Mouse (Mus musculus) stomach, embryonic 14.5 days (tissue): ENCODE results near the gene Fbxo45. TPM values are rescaled to one million over a fixed set of nuclear protein-coding genes. Genes with fewer than 3 reads are reported as not detected.
A peak's percentile ranks its signal among the peaks of the same experiment; 100 is the strongest.

Experiments used
- ATAC-seq: fragments of 200-750 bp; cut with Nextera tagmentation; 2 replicates; pipeline ENCODE4 v1.8.0; 2017; ENCODE audit warnings: low read depth, moderate TSS enrichment; ENCODE audit not compliant: insufficient number of reproducible peaks, insufficient read depth, low FRiP score
- H3K27ac ChIP-seq: fragments of 300-500 bp; sonication (generic); 2 replicates; pipeline ENCODE4 v1.5.1; 2014; ENCODE audit warnings: mild to moderate bottlenecking, low read length, moderate library complexity, mixed read lengths
- H3K27me3 ChIP-seq: fragments of 300-500 bp; sonication (generic); 2 replicates; pipeline ENCODE4 v1.6.1; 2014; ENCODE audit warnings: low read length, control low read depth, mixed read lengths; ENCODE audit not compliant: control insufficient read depth, insufficient read depth
- H3K36me3 ChIP-seq: fragments of 300-500 bp; sonication (generic); 2 replicates; pipeline ENCODE4 v1.6.1; 2014; ENCODE audit warnings: mild to moderate bottlenecking, control low read depth, low read length, moderate library complexity, mixed read lengths; ENCODE audit not compliant: control insufficient read depth, insufficient read depth
- H3K4me1 ChIP-seq: fragments of 300-500 bp; sonication (generic); 2 replicates; pipeline ENCODE4 v1.6.1; 2014; ENCODE audit warnings: low read length, control low read depth, mixed read lengths; ENCODE audit not compliant: control insufficient read depth, insufficient read depth
- H3K4me2 ChIP-seq: fragments of 300-500 bp; sonication (generic); replicated peaks from 2 replicates; pipeline ENCODE4 v1.6.1; 2014; ENCODE audit warnings: low read depth, low read length, control low read depth
- H3K4me3 ChIP-seq: fragments of 300-500 bp; sonication (generic); 2 replicates; pipeline ENCODE4 v1.5.1; 2014; ENCODE audit warnings: low read depth, low read length, control low read depth
- H3K9ac ChIP-seq: fragments of 300-500 bp; sonication (generic); replicated peaks from 2 replicates; pipeline ENCODE4 v1.6.1; 2014; ENCODE audit warnings: low read depth, mild to moderate bottlenecking, control low read depth, low read length, moderate library complexity, mixed read lengths
- H3K9me3 ChIP-seq: fragments of 300-500 bp; sonication (generic); 2 replicates; pipeline ENCODE4 v1.6.1; 2016; ENCODE audit warnings: low read depth, low read length, control low read depth; ENCODE audit not compliant: control insufficient read depth
- WGBS: fragments of 180-500 bp; shearing (Covaris S2); extraction: QIAGEN DNeasy Blood & Tissue Kit; methylation state at CpG from one replicate; pipeline ENCODE4 v1.1.7; 2014; 5-methylcytosine and 5-hydroxymethylcytosine counted together
- polyA plus RNA-seq: library from polyadenylated mRNA; unstranded; fragments of >200 nt; fragmentation: Nextera tagmentation; extraction: Ambion mirVana; gene quantifications from 2 replicates; pipeline ENCODE4 v1.2.1, GENCODE M21; 2014

Fbxo45 gene
- polyA plus RNA-seq, 1 experiment from 2014 or later = 8.9 TPM

DNA sequence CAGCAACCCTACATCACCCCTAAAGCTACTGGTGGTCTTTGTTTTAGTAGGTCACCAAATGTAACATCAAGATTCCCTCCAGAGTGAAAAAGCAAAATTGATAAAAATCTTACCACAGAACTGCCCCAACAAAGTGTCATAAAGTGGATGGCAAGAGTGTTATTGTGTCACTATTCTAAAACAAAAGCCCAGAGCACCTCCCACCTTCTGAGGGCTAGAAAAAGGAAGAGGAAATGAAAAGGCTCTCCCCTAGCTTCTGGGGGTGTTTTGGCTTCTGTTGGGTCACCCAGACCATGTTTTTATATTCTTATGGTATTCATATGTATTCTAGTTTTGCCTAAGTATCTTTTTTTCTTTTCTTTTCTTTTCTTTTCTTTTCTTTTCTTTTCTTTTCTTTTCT is 24.6 kb downstream of the Fbxo45 start:
- H3K27ac ChIP-seq = no peak overlapping the region
- no peak overlapping the region for H3K4me2 ChIP-seq
- no peaks in the 10 kb centered on the region for H3K27me3 ChIP-seq
- H3K4me1 ChIP-seq = no peaks in the 10 kb centered on the region
- H3K4me3 ChIP-seq = no peak overlapping the region
- H3K36me3 ChIP-seq = no peaks in the 10 kb centered on the region
- H3K9ac ChIP-seq = no peak overlapping the region
- no peaks in the 10 kb centered on the region for H3K9me3 ChIP-seq
- no peak for ATAC-seq

- H3K4me3 ChIP-seq = no peak overlapping the region
- ATAC-seq = no peak
- 75% methylated on average over 4 of the region's 4 CpGs for WGBS
- H3K4me2 ChIP-seq = no peak overlapping the region
- H3K9ac ChIP-seq = no peak overlapping the region
- no peak overlapping the region for H3K27ac ChIP-seq
- no peaks in the 10 kb centered on the region for H3K36me3 ChIP-seq
- no peaks in the 10 kb centered on the region for H3K4me1 ChIP-seq
- H3K27me3 ChIP-seq = no peaks in the 10 kb centered on the region
- no peaks in the 10 kb centered on the region for H3K9me3 ChIP-seq
Measured at GRCm38 (mm10) chr16:32221803-32222202, 25.2 kb downstream of the Fbxo45 start.

DNA sequence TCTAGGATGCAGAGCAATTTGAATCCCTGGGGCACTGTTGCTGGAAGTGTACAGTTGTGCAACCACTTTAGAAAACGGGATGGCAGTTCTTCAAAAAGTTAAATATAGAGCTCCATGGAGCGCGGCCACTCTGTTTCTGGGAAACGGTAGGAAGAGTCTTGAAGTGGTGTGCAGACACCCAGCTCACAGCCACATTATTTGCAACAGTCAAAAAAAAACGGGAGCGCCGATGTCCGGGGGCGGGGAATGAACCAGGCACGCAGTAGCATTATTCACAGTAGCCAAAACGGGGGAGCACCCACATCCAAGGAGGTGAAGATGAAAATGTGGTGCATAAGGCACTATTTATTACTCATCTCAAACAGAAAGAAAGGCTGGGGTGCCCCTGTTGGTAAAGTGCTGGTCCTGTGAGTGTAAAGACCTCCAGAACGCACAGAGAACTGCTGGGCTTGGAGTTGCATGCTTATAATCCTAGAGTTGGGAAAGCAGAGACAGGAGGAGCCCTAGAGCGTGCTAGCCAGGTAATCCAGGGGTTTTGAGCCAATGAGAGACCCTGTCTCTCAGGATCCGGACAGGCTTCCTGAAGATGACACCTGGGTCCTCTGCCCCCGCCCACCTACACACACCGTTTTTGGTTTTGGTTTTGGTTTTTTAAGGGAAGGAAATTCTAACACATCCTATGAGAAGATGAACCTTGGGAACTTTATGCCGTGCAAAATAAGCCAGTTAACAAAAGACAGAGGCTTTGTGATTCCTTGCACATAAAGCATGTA is 32.0 kb downstream of the Fbxo45 start:
- H3K4me2 ChIP-seq = no peak overlapping the region
- no peak overlapping the region for H3K4me3 ChIP-seq
- no peaks in the 10 kb centered on the region for H3K4me1 ChIP-seq
- 73% methylated on average over 17 of the region's 17 CpGs for WGBS
- no peaks in the 10 kb centered on the region for H3K27me3 ChIP-seq
- ATAC-seq = no peak
- H3K36me3 ChIP-seq = no peaks in the 10 kb centered on the region
- H3K9me3 ChIP-seq = no peaks in the 10 kb centered on the region
- H3K9ac ChIP-seq = no peak overlapping the region
- H3K27ac ChIP-seq = no peak overlapping the region

DNA sequence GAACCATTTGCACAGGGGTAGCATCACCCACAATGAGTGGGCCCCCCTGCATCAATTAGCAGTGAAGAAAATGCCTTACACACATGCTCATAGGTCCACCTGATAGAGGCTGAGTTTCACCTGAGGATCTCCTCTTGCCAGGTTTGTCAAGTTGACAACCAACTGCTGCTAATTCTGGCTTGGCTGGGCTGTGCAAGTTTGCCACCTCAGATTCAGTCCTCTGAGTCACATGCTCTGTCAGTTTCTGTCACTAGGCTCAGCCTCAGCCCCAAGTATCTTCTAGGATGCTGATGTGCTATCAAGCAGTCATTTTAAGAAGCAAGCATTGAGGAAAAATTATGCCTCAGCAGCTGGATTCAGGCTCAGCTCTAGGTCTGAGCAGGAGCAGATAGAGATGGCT is 32.8 kb downstream of the Fbxo45 start:
- Histone ChIP-seq H3K9ac (no peak overlapping the region), H3K36me3 (no peaks in the 10 kb centered on the region), H3K4me1 (no peaks in the 10 kb centered on the region), H3K27me3 (no peaks in the 10 kb centered on the region), H3K27ac (no peak overlapping the region), H3K9me3 (no peaks in the 10 kb centered on the region), H3K4me2 (no peak overlapping the region), H3K4me3 (no peak overlapping the region)
- no peak for ATAC-seq

GRCm38 (mm10) chr16:32204902-32205301 is 42.1 kb downstream of the Fbxo45 start:
- Histone ChIP-seq H3K4me3 (no peak overlapping the region), H3K27ac (no peak overlapping the region), H3K4me2 (no peak overlapping the region), H3K9ac (no peak overlapping the region), H3K36me3 (no peaks in the 10 kb centered on the region), H3K27me3 (no peaks in the 10 kb centered on the region), H3K9me3 (no peaks in the 10 kb centered on the region), H3K4me1 (no peaks in the 10 kb centered on the region)
- ATAC-seq = no peak
- 62% methylated on average over 3 of the region's 3 CpGs for WGBS

- H3K27ac ChIP-seq = no peak overlapping the region
- H3K36me3 ChIP-seq = no peaks in the 10 kb centered on the region
- H3K27me3 ChIP-seq = no peaks in the 10 kb centered on the region
- H3K4me3 ChIP-seq = no peak overlapping the region
- no peak overlapping the region for H3K9ac ChIP-seq
- H3K4me1 ChIP-seq = no peaks in the 10 kb centered on the region
- ATAC-seq = no peak
- WGBS = 69% methylated on average over 6 of the region's 6 CpGs
- no peak overlapping the region for H3K4me2 ChIP-seq
- H3K9me3 ChIP-seq = no peaks in the 10 kb centered on the region
Measured at GRCm38 (mm10) chr16:32202681-32203080, 44.3 kb downstream of the Fbxo45 start.

DNA sequence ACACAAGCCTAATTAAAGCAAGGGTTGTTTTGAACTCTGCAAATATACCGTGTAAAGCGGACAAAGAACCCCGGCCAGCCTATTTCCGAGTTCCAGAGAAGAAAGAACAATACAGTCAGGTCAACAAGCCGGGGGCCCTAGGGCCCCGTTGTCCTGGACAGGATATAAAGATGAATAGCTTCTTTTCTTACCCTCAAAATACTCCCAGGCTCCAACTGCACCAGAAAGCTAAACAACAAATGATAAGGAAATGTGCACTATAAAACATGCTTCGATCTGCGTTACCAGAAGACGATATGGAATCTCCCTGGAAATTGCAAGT is 46.0 kb downstream of the Fbxo45 start:
- no peaks in the 10 kb centered on the region for H3K27me3 ChIP-seq
- no peak overlapping the region for H3K27ac ChIP-seq
- no peaks in the 10 kb centered on the region for H3K36me3 ChIP-seq
- no peak for ATAC-seq
- 56% methylated on average over 9 of the region's 9 CpGs for WGBS
- no peak overlapping the region for H3K4me2 ChIP-seq
- no peaks in the 10 kb centered on the region for H3K9me3 ChIP-seq
- H3K4me1 ChIP-seq = no peaks in the 10 kb centered on the region
- no peak overlapping the region for H3K4me3 ChIP-seq
- H3K9ac ChIP-seq = no peak overlapping the region

DNA sequence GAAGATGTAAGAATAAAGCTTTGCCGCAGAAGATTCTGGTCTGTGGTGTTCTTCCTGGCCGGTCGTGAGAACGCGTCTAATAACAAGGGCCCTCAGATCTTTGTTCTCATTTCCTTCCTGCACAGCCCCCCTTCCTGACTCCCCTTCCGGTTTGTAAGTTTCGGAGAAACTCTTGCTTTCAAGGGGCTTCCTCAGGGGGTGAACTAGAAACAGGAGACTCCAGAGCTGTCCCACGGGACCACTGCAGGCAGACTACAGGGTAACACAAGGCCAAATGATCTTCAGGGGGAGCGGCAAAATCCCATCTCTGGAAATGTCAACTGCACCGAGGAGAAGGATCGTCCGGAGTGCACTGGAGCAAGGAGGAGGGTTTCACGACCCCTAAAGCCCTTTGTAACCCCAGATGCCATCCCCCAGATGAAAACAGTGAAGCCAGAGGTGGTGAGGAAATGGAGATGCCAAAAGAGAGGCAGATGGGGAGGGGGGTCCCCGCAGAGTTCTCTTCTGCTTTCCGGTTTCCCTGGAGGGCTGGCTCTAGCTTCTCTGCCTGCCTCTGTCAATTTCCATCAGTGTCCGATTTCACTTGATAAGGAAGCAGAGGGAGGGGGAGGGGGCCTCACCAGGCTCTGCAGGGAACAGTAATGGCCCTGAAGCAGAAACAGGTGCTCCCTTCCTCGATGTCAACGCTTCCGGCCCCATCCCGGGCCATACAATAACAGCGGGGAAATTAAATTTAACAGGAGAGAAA is 46.5 kb downstream of the Fbxo45 start:
- Histone ChIP-seq H3K9ac (no peak overlapping the region), H3K27ac (peak overlapping the region; percentile 55; the same call in 1 of the 2 replicates), H3K4me2 (no peak overlapping the region), H3K27me3 (no peaks in the 10 kb centered on the region), H3K4me1 (no peaks in the 10 kb centered on the region), H3K36me3 (no peaks in the 10 kb centered on the region), H3K4me3 (no peak overlapping the region), H3K9me3 (no peaks in the 10 kb centered on the region)
- WGBS = 61% methylated on average over 21 of the region's 21 CpGs
- ATAC-seq = no peak
